ENCODE assay signal across 1 mouse cellular context in the genomic region with DNA sequence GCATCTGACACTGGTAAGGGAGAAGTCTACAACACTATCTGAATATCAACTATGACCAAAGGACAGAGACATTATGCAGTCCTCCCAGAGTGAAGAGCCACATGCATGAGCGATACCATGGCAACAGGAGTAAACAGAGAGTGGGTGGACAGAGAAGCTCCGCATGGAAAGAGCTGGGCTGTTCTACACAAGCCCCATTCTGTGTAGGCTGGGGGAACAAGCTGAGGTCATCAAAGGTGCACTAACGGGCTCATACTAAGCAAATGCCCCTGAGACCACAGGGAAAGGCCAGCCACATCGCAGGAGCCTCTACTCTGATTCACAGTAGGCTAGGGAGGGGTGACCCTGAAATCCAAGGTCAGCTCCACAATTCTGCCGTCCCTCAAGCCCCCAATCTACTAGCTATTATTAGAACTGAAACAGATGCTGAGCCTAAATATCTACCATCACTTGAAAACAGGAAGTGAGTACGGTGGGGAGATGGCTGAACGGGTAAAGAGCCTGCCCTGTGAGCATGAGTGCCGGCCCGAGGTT.
A peak's percentile ranks its signal among the peaks of the same experiment; 100 is the strongest.
TF ChIP-seq lines count a peak whose summit lies in the region.

No protein-coding gene starts in this region.

TF ChIP-seq in CH12.LX, 34 proteins besides CTCF, POLR2A, EP300 and RAD21 (continued from another document):
- no peak for TF ChIP-seq ZKSCAN1 (IDR thresholded peaks at IDR 0.05; ENCODE audit: borderline replicate concordance, low read depth, low read length)
- TF ChIP-seq TBP (conservative IDR thresholded peaks at IDR 0.05; ENCODE audit: low read depth, low read length) = 0 out of 2 replicates have a peak, but pooled peaks have one; percentile 43
- TF ChIP-seq MXI1 (IDR thresholded peaks at IDR 0.05; ENCODE audit: low read depth, low read length) = peak; percentile 71
- TF ChIP-seq ELF1 (IDR thresholded peaks at IDR 0.05; ENCODE audit: low read depth, low read length) = peak; percentile 49; the same call in 1 of the 2 replicates
- 0 out of 2 replicates have a peak, but pooled peaks have one; percentile 37 for TF ChIP-seq UBTF (IDR thresholded peaks at IDR 0.05; ENCODE audit: low read depth, low read length)
- TF ChIP-seq HCFC1 (IDR thresholded peaks at IDR 0.05; ENCODE audit: low read depth, low read length) = no peak
- 0 out of 2 replicates have a peak, but pooled peaks have one; percentile 34 for TF ChIP-seq IRF4 (IDR thresholded peaks at IDR 0.05; ENCODE audit: low read depth, low read length)
- TF ChIP-seq CHD1 (IDR thresholded peaks at IDR 0.05; ENCODE audit: low read depth, low read length) = no peak
- TF ChIP-seq GABPA (IDR thresholded peaks at IDR 0.05; ENCODE audit: insufficient replicate concordance, low read depth, low read length) = no peak
- no peak for TF ChIP-seq NRF1 (IDR thresholded peaks at IDR 0.05; ENCODE audit: low read depth, low read length)
- no peak for TF ChIP-seq ZC3H11A (IDR thresholded peaks at IDR 0.05; ENCODE audit: low read depth, low read length)
- peak; percentile 18 for TF ChIP-seq MYC (IDR thresholded peaks at IDR 0.05; ENCODE audit: low read depth, low read length)
- TF ChIP-seq USF1 (IDR thresholded peaks at IDR 0.05; ENCODE audit: low read depth, low read length) = no peak
- no peak for TF ChIP-seq POLR2AphosphoS2 (IDR thresholded peaks at IDR 0.05; ENCODE audit: low read depth, low read length)
- TF ChIP-seq CHD2 (IDR thresholded peaks at IDR 0.05; ENCODE audit: low read length) = no peak
- no peak for TF ChIP-seq PAX5 (IDR thresholded peaks at IDR 0.05; ENCODE audit: low read length)
- no peak for TF ChIP-seq USF2 (conservative IDR thresholded peaks at IDR 0.05; ENCODE audit: low read depth, low read length)
- no peak; the same call in 1 of the 2 replicates for TF ChIP-seq BHLHE40 (IDR thresholded peaks at IDR 0.05; ENCODE audit: low read depth, low read length)
- TF ChIP-seq SIN3A (IDR thresholded peaks at IDR 0.05; ENCODE audit: low read length) = peak; percentile 42; the same call in 1 of the 2 replicates
- no peak for TF ChIP-seq JUN (IDR thresholded peaks at IDR 0.05; ENCODE audit: insufficient read depth, low read depth, low read length)
- TF ChIP-seq RCOR1 (conservative IDR thresholded peaks at IDR 0.05; ENCODE audit: low read depth, low read length) = no peak
- TF ChIP-seq NELFE (IDR thresholded peaks at IDR 0.05; ENCODE audit: low read depth, low read length) = no peak
- TF ChIP-seq TCF12 (IDR thresholded peaks at IDR 0.05; ENCODE audit: low read depth, low read length) = no peak
- no peak for TF ChIP-seq ZMIZ1 (IDR thresholded peaks at IDR 0.05; ENCODE audit: low read depth, low read length)
- TF ChIP-seq ETS1 (conservative IDR thresholded peaks at IDR 0.05; ENCODE audit: low read depth, low read length) = no peak; the same call in 1 of the 2 replicates
- no peak for TF ChIP-seq MAZ (IDR thresholded peaks at IDR 0.05; ENCODE audit: low read depth, low read length)
- TF ChIP-seq KAT2A (IDR thresholded peaks at IDR 0.05; ENCODE audit: insufficient replicate concordance, low read length) = no peak
